Mouse (Mus musculus) brain, adult 2 months (tissue): ENCODE results near the gene Gm28038.

Source experiments
- DNase-seq: peaks from one replicate; pipeline ENCODE4 v3.0.0; 2011; ENCODE audit warnings: low read depth, low spot score

Gene Gm28038

DNA sequence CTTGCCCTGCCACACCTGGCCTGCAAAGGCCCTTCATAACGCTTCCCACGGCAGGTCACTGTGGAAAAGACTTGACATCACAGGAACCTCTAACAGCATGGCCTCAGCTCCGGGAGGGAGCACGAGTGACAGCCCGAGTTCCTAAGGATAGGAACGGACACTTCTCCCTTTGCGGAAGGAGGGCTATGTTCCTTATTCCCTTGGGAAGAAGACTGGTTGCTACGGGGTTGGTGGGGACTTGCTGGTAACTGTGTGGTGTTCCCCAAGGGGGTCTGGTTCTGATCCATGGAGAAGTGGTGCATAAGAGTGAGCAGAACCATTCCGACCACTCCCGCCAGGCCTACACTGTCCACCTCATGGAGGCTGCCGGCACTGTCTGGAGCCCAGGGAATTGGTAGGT, at the start of gene Gm28038:
Gm28038 (plus strand) TSS at position 301 of the 400 bp plus-strand sequence.
- DNase-seq: no peak

DNA sequence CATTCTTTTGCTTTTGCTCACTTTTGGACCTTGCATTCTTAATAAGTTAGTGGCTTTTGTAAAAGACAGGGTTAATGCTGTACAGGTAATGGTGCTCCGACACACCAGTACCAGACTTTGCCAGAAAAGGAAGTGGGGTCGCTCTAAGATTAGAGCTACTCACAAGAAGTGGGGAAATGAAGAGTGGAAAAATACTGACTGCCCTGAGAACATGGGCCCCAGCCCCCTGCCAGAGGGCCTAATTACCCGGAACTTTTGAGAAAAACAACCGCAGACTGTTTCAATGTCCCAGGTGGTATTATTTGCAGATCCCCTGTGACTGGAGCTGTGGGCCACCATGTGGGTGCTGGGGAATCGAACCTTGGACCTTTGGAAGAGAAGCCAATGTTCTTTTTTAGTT, 45.2 kb upstream of the Gm28038 start:
- DNase-seq: no peak

DNA sequence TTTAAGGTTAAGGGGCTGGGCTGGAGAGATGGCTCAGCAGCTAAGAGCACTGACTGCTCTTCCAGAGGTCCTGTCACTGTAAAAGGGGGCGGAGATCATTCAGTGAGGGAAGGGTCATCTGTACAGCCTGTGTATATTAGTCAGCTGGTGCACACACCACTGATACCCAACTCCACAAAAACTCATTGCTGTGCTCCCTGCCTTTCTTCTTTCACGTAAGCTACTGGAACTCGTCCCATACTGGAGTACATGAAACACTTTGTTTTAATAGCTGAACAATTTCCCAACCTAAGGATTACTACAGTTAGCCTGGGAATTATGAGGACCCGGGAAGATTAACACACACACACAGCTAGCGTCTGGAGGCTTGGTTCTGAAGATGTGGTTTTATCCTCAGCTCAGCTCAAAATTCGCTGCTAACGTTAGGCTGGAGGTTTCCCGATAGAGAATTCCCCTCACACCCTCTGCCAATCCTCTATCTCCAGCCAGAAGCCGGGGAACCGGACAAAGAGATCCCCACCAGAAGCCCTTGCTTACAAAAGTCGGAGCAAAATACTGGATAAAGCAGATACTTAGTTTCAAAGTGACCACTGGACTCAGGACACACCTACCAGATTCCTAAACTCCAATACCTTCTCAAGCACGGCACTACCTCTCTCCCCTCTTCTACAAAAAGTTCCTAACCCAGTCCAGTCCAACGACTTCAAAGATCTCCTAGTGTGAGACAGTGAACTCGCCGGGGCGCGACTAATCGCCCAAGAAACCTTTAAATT, 44.2 kb upstream of the Gm28038 start:
- no peak for DNase-seq

DNA sequence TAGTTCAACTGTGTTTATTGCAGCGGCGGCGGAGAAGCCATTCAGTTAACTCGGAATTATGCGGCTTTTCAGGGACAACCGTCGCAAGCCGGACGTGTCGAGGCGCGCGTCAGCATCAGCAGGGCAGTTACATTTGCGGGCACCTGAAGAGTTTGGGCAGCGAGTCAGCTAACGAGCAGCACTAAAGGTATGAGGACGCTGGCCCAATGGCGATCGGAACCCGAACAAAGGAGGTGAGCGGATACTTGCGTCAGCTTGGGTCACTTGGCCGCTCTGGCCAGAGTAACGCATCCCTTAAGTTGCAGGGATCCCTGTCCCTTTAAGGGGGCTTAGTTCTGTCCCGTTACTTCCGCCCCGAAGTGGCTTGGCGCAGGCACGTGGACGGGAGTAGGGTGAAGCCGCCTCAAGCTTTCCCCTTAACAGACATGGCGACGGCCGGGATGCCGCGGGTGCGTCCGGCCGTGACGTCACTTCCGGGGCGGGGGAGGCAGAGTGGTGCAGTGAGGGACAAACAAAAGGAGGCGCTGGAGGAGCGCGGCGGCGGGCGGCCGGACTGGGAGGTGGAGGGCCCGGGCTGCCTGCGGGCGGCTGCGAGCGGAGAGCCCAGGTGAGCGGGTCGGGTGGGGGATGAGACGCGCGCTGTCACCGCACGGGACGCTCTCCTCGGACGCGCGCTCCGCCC, 43.5 kb upstream of the Gm28038 start, which contains the start of gene Lrrc8a:
Lrrc8a (plus strand) TSS at position 517 of the 682 bp plus-strand sequence.
- peak; percentile 99 for DNase-seq

DNA sequence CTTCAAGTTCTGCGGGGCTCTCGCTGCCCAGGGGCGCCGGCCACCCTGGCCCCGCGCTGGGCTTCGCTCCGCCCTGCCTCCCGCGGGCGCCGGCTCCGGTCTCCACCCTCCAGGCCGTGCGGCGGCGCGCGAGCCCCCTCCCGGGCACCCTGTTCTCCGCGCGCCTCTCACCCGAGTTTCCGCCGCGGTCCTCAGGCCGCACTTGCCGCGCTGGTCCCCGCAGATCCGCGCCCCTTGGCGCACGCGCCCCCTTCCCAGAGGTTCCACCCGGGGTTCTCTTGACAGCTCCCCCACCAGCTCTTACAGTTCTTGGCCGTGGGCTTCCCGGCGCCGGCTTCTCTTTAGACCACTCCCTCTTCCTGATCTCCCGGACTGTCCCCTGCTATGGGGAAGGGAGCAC, 43.0 kb upstream of the Gm28038 start:
- peak; percentile 68 for DNase-seq

DNA sequence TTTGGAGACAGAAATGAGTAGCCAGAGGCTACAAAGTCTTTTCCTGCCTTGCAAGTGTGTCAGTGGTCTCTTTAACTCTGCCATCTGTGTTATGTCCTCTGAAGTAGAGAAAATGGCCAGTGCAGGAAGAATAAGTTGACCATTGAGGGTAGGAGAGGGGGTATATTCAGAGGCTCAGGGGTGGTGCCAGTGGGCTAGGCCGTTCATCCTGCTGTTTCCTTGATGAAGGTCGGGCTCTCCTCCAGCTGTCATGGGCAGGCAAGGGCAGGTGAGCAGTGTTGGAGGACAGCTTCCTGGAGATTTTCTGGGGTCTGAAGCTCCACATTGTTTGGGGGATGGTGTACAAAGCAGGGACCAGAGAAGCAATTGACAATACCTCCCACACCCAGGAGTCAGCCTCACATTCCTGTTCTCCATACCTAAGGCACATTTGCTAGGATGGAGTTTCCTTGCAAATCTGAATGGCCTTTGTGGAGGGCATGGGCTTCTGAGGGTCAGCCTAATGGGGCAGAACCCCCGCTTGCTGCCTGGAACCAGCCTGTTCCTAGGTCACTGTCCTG, 41.9 kb upstream of the Gm28038 start:
- no peak for DNase-seq

DNA sequence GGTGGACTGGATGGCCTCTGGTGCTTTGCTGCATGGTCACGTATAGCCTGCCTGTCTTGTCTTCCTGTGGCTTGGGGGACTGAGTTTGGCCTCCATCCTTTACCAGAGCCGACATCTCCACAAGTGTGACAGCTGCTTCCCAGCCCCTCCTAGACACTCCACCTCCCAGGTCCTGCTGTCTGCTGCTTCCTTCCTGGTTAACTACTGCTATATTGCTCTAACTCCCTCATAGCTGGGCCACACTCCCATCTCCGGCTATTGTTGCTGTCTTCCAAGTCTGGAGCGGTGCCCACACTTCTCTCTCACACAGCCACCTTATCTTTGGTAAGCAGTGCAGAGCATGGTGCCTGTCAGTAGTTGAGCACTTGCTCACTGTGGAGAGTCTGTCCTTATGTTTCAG, 41.1 kb upstream of the Gm28038 start:
- no peak for DNase-seq

DNA sequence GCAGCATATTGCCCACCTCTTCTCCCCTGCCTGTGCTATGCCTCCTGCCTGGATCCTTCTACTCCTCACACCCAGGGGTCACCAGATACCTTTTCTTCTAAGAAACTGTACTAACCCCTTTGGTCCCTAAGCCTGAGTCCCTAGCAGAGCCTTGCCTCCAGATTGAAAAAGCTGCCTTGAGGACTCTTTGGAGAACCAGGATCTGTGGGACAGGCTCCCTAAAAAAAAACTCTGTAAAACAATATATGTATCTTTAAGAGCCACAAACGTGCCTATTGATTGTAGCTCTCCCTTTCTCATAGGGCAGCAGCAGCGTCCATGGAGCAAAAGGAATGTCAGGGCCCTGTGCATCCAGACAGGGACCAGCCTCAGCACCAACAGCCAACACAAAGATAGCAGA, 40.6 kb upstream of the Gm28038 start, which contains the start of gene Gm28035:
Gm28035 (plus strand) TSS at position 301 of the 400 bp plus-strand sequence.
- no peak for DNase-seq

DNA sequence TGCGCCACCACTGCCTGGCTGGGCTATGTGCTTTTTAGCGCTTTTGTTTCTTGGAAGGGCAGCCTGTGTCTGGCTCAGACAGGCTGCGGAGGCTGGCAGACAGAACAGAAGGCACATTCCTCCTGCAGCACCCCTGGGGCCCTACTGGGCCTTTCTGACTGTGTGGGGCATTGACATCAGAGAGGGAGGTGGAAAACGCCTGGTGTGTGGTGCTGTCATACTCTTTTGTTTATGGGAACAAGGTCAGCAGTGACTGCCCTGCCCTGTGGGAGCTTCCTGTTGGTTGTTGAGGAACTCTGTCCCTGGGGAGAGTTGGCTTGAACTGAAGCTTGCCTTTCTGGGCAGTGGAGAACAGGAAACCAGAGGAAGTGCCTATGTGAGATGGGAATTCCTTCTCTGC, 38.3 kb upstream of the Gm28038 start:
- DNase-seq: peak; percentile 85

DNA sequence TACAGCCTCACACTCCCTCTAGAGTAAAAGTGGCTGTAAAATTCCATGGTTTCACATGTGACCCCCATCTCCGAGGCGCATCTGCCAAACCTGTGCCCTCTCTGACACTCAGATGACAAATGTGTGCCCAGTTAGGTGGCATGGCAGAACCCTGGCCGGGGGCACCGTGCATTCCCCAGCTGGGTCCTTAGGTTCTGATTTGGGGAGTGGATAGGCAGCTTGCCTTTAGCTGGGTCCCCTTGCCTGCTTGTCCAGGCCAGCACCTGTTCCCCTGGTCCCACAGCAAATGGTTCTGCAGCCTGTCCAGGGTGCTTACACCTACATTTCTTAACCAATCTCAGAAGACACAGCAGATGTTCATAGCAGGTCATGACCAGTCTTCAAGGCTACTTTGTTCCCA, 37.5 kb upstream of the Gm28038 start:
- no peak for DNase-seq

DNA sequence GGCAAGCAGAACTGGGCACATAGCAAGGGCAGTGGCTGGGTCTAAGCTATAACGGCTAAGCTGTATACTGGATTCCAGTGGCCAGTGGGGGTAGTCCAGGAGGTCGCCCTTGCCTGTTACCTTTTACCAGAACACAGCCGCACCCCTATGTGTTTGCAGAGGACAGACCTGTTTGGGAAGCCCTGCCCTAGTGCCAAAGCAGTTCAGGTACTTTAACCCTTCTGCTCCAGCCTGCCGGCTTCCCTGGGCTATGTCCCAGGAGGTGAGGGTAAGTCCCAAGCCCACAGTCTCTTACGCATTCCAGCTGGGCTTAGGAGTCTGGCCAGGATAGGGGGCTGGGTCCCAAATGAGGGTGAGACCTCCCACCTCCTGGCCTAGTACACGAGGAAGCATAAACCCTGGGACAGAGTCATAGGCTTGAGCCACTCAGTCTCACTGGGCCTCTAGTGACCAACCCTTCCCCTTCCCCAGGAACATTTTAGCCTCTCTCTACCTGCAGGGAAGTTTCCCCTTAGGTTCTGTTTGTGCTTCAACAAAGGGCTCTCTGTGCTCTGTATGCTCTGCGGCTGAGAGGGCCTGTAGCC, 36.2 kb upstream of the Gm28038 start:
- DNase-seq: no peak

DNA sequence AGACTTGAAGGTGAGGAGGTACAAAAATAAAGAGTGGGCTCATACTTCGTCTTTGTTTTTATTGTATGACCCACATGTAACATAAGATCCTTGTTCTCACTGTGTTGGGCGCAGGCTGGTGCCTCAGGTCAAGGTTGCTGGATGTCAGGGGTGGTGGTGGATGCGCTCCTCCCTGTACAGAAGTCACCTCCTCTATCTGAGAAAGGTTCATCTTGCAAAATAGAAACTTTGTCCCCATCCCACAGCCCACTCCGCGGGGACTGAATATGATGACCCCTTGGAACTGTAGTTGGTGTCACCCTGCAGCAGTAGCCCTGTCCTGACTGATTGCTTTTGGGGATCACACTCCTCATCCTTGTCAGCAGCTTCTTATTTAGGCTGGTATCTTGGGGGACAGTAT, 33.8 kb upstream of the Gm28038 start:
- no peak for DNase-seq

DNA sequence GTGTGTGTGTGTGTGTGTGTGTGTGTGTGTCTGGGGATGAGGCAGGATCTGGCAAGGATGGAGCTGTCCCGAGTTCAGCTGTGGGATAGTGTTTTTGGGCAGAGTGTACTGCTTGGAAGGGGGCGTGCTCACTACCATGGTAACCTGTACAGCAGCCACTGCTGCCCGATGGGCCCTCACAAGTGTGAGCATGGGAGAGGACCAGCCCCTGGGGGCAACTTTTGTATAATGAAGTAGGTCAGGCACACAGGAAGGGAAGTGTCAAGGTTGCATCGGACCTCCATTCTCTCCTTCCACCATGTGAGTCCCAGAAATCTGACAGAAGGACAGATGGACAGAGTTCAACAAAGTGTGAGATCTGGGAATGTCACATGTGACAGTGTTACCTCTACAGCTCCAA, 33.2 kb upstream of the Gm28038 start:
- no peak for DNase-seq

DNA sequence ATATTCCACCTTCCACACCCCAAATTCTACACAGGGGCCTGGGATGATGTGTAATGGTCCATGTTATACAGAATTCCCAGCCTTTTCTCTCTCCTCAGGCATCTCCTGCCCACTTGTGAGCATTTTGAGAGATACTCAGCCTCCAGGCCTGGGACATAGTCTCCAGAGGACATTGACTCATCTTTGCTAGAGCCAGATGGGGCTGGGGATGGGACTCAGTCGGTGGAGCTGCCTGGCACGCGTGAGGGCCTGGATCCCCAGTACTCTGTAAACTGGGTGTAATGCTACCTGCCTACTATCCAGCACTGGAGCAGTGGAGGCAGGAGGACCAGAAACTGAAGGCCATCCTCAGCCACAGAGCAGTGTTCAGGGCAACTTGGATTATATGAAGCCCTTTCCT, 31.7 kb upstream of the Gm28038 start:
- peak; percentile 60 for DNase-seq

DNA sequence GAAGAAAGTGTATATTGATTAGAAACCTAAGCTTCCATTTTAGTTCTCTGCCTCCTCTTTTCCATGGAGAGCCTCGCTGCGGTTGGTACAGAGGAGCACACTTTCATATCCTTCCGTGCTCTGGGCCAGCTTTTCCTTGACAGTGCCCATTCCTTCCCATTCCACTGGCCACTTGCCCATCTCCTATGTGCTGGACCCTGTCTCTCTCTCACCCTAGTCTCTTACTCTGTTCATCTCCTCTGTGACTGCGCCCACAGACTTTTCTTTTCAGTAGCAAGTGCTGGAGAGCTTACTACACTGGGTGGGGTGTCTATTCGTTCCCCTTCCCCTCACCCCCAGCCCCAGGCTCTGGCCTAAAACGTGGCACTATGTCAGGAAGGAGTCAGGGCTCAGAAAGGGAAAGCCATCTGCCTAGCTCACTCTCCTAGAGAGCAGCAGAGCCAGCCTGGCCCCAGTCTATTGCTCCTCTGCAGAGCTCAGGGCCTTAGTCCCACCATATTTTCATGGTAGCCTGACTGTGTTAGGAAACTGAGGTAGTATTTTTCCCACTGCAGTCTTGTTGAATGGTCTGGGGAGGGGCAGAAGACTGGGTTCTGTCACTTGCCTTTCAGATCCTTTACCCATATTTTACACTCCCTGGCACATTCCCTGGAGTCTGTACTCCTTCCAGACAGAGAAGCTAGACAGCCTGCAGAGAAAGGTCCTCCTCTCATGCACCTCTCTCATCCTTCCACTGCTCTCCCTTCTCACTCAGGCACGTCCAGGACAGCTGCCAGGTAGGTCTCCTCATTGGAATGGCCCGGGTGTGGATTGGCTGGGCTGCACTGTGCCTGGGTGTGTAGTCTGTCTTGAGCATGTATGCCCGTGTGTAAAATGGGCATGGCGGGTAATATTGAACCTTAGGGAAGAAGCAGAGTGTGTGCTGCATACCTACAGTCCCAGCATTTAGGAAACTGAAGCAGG, 30.4 kb upstream of the Gm28038 start:
- no peak for DNase-seq

DNA sequence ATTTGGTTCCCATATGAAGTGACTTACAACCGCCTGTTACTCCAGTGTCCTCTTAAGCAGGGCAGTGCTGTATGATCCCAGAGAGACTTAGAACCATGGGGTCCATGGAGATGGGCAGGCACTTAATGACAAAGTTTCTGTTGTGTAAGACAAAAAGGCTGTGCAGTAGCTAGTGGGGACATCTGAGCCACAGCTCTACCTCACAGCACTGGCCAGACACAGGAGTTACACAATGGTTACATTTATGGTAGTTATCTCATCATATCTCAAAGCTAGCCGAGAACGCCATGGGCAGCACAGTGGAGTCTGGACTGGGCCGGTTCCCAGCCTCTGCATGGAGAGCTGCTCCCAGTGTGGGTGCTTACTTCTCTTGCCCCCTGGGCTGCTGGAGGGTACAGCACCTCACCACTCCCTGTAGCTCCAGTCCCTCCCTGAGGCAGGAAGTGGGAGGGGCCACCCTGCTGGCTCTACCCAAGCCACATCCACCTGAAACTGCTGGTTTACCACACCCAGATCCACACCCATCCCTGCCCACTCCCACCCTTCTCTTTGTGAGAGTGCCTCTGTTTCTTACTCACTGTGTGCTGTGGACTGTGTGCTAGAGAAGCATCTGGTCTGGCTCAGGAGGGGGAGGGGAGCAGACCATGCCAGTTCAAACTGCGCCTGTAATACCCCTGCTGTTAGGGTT, 29.3 kb upstream of the Gm28038 start:
- DNase-seq: no peak

DNA sequence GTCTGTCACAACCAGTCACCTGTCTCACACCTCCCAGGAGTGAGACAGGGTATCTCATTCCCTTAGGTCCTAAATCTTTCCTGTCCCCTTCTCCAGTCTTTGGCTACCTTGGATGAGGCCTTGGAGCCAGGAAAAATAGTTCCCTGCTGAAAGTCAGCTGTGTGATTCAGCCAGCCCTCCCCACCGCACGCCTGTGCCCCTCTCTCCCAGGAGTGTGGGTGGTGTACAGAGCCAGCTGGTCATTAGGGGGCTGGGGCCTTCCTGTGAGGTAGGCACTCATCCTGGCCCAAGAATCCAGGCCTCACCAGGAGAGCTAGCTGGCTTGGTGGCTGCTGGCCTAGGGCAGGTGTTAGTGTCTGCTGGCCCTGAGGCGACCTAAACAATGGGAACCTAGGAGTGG, 28.3 kb upstream of the Gm28038 start:
- DNase-seq: peak; percentile 62

DNA sequence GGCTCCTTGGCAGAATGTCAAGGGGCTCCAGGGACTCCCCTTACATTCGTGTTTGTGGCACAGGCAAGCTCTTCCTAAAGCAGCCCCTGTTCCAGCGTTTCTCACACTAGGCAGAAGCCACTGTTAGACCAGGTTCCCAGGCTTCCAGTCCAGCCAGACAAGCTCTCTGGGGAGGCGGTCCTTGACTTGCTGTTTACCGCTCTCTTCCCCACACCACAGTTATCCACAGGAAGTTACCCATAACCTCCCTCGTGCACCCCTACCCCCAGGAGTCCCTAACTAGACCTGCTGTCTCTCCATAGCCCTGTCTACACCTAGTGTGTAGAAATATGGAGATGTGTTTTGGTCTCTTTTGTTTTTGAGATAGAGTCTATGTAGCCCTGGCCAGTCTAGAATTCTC, 27.0 kb upstream of the Gm28038 start:
- DNase-seq: no peak

DNA sequence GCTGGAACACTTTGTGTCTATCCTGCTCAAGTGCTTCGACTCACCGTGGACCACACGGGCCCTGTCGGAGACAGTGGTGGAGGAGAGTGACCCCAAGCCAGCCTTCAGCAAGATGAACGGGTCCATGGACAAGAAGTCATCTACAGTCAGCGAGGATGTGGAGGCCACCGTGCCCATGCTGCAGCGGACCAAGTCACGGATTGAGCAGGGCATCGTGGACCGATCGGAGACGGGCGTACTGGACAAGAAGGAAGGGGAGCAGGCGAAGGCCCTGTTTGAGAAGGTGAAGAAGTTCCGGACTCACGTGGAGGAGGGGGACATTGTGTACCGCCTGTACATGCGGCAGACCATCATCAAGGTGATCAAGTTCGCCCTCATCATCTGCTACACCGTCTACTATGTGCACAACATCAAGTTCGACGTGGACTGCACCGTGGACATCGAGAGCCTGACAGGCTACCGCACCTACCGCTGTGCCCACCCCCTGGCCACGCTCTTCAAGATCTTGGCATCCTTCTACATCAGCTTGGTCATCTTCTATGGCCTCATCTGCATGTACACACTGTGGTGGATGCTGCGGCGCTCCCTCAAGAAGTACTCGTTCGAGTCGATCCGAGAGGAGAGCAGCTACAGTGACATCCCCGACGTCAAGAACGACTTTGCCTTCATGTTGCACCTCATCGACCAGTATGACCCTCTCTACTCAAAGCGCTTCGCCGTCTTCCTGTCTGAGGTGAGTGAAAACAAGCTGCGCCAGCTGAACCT, 25.0 kb upstream of the Gm28038 start:
- DNase-seq: no peak
